24 mouse cellular contexts compared by ENCODE assay signal in genomic region chr12:75597707-75598106, GRCm38 (mm10). TPM values are rescaled to one million over a fixed set of nuclear protein-coding genes. Genes with fewer than 3 reads are reported as not detected.
DNase-seq lines count a peak whose midpoint lies in the region; ATAC-seq and TF ChIP-seq lines count a peak whose summit lies in the region.
"Had no signal": no experiment of that assay in that cellular context is flagged by ENCODE, and none has a peak within 500 bp of the region (broad histone marks: within the 10 kb centered on the region; RNA-seq: fewer than 3 reads in every experiment).

No protein-coding gene starts in this region.

- WGBS in forebrain, embryonic 14.5 days: 80% methylated on average over 4 of the region's 4 CpGs
- 88% methylated on average over 4 of the region's 4 CpGs for WGBS in forebrain, embryonic 12.5 days
- WGBS in forebrain, postnatal 0 days: 59% methylated on average over 4 of the region's 4 CpGs
- WGBS in forebrain, embryonic 10.5 days: 88% methylated on average over 4 of the region's 4 CpGs

- ATAC-seq in forebrain, embryonic 14.5 days: no peak
- ATAC-seq in forebrain, embryonic 12.5 days (ENCODE audit: low FRiP score): no peak
- ATAC-seq in forebrain, postnatal 0 days: no peak
- ATAC-seq: activated CD4-positive, CD25-positive, alpha-beta regulatory T cell, adult 4 months; hindbrain, postnatal 0 days; inflammation-experienced regulatory T-cells, adult 6 months; intestine, embryonic 16.5 days had no signal

- no peak overlapping the region for H3K4me3 ChIP-seq in forebrain, embryonic 14.5 days (ENCODE audit: low read depth, low read length)
- no peak overlapping the region for H3K4me3 ChIP-seq in forebrain, embryonic 12.5 days (replicated peaks)
- no peak overlapping the region for H3K4me3 ChIP-seq in forebrain, postnatal 0 days (ENCODE audit: low read depth, low read length)
- no peak overlapping the region for H3K4me3 ChIP-seq in forebrain, embryonic 10.5 days

- H3K27me3 ChIP-seq in forebrain, embryonic 14.5 days (replicated peaks; ENCODE audit: control insufficient read depth, insufficient read depth, low read length): no peaks in the 10 kb centered on the region
- H3K27me3 ChIP-seq in forebrain, embryonic 12.5 days: no peaks in the 10 kb centered on the region
- H3K27me3 ChIP-seq in forebrain, postnatal 0 days (ENCODE audit: insufficient read depth, low read length): no peaks in the 10 kb centered on the region
- H3K27me3 ChIP-seq in forebrain, embryonic 10.5 days (ENCODE audit: poor library complexity, severe bottlenecking): no peaks in the 10 kb centered on the region
- H3K27me3 ChIP-seq: heart, embryonic 13.5 days had no signal

- no peak for TF ChIP-seq CTCF in forebrain, postnatal 0 days (IDR thresholded peaks at IDR 0.05; ENCODE audit: low read depth)

- no peak overlapping the region for H3K27ac ChIP-seq in forebrain, embryonic 14.5 days (ENCODE audit: low read depth, low read length)
- no peak overlapping the region for H3K27ac ChIP-seq in forebrain, embryonic 12.5 days
- peak overlapping the region; percentile 64 for H3K27ac ChIP-seq in forebrain, postnatal 0 days (ENCODE audit: low read depth, low read length)
- H3K27ac ChIP-seq in forebrain, embryonic 10.5 days: no peak overlapping the region
- H3K27ac ChIP-seq: heart, adult 2 months; heart, embryonic 10.5 days; heart, embryonic 13.5 days; hindbrain, embryonic 14.5 days; hindbrain, postnatal 0 days had no signal

- no peak overlapping the region for H3K4me2 ChIP-seq in forebrain, embryonic 14.5 days (ENCODE audit: low read length)
- H3K4me2 ChIP-seq in forebrain, embryonic 12.5 days: no peak overlapping the region
- H3K4me2 ChIP-seq in forebrain, postnatal 0 days (ENCODE audit: low read depth): no peak overlapping the region

- no peaks in the 10 kb centered on the region for H3K9me3 ChIP-seq in forebrain, embryonic 14.5 days (replicated peaks; ENCODE audit: control insufficient read depth, low read length)
- H3K9me3 ChIP-seq in forebrain, embryonic 12.5 days: no peaks in the 10 kb centered on the region
- H3K9me3 ChIP-seq in forebrain, postnatal 0 days (ENCODE audit: low read length): no peaks in the 10 kb centered on the region
- no peaks in the 10 kb centered on the region for H3K9me3 ChIP-seq in forebrain, embryonic 10.5 days
- H3K9me3 ChIP-seq: heart, embryonic 10.5 days; heart, embryonic 13.5 days had no signal

- no peak overlapping the region for H3K9ac ChIP-seq in forebrain, embryonic 14.5 days (ENCODE audit: low read length)
- H3K9ac ChIP-seq in forebrain, embryonic 12.5 days: no peak overlapping the region
- peak overlapping the region; percentile 10; the same call in 1 of the 2 replicates for H3K9ac ChIP-seq in forebrain, postnatal 0 days
- H3K9ac ChIP-seq: heart, embryonic 13.5 days had no signal

- peaks cover 5% of the 10 kb centered on the region for H3K36me3 ChIP-seq in forebrain, embryonic 14.5 days (ENCODE audit: control insufficient read depth, insufficient read depth, low read length)
- peaks cover 4% of the 10 kb centered on the region for H3K36me3 ChIP-seq in forebrain, embryonic 12.5 days (replicated peaks)
- peaks cover 3% of the 10 kb centered on the region; the same call in 1 of the 2 replicates for H3K36me3 ChIP-seq in forebrain, postnatal 0 days (ENCODE audit: insufficient read depth)
- peaks cover 7% of the 10 kb centered on the region for H3K36me3 ChIP-seq in forebrain, embryonic 10.5 days (replicated peaks)

- peak; percentile 40 for DNase-seq in forebrain, embryonic 14.5 days (ENCODE audit: low spot score)
- peak; percentile 70 for DNase-seq in forebrain, postnatal 0 days
- DNase-seq in forebrain, embryonic 10.5 days (ENCODE audit: extremely low spot score, low spot score): no peak
- peak; percentile 63 for DNase-seq in brain, adult 2 months (ENCODE audit: low read depth, low spot score)
- DNase-seq in telencephalon, adult 2 months (ENCODE audit: low read depth, low spot score): peak; percentile 59
- no peak for DNase-seq in thymus, postnatal 36 days
- DNase-seq: adrenal gland, adult 8-10 months; adrenal gland, postnatal 25 days; cerebellum, adult 11-12 months; cerebellum, adult 9-10 months; cerebellum, postnatal 14 days; gastrocnemius, postnatal 10 days; gastrocnemius, postnatal 36 days; heart, adult 2 months; heart, postnatal 14 days; heart, postnatal 4 days had no signal

- peaks cover 9% of the 10 kb centered on the region for H3K4me1 ChIP-seq in forebrain, embryonic 14.5 days (ENCODE audit: control insufficient read depth, insufficient read depth, low read length)
- H3K4me1 ChIP-seq in forebrain, embryonic 12.5 days: peaks cover 14% of the 10 kb centered on the region
- peaks cover 4% of the 10 kb centered on the region; the same call in 1 of the 2 replicates for H3K4me1 ChIP-seq in forebrain, postnatal 0 days (ENCODE audit: insufficient read depth)
- peaks cover 29% of the 10 kb centered on the region for H3K4me1 ChIP-seq in forebrain, embryonic 10.5 days

RNA-seq across cellular contexts. Expression of gene Ppp2r5e, which starts 1.7 kb away (rescaled TPM):
- polyA plus RNA-seq in forebrain, embryonic 14.5 days (2014; fragmentation: Nextera tagmentation; extraction: Ambion mirVana): 25.8 and 26.9 TPM in 2 replicates
- 27.4 and 28.3 TPM in 2 replicates for polyA plus RNA-seq in forebrain, embryonic 12.5 days (2016; fragmentation: Nextera tagmentation; extraction: Ambion mirVana)
- total RNA-seq in forebrain, postnatal 0 days (2014; rRNA removed): 35.4 and 50.8 TPM in 2 replicates
- 22.7 and 26.7 TPM in 2 replicates for polyA plus RNA-seq in forebrain, postnatal 0 days (2015; fragmentation: Nextera tagmentation; extraction: Ambion mirVana)
- polyA plus RNA-seq in forebrain, embryonic 10.5 days (2016; fragmentation: Nextera tagmentation; extraction: Ambion mirVana): 15.2 and 15.4 TPM in 2 replicates

Comparison
In these comparisons a context has a peak if more than half of its experiments do, and no peak if none do; other contexts are left out.
1. DNase-seq: peak in forebrain, embryonic 14.5 days (single experiment), forebrain, postnatal 0 days (single experiment), brain, adult 2 months (single experiment) and telencephalon, adult 2 months (single experiment); none in forebrain, embryonic 10.5 days (single experiment) and thymus, postnatal 36 days (0 of 2).